Mouse (Mus musculus) lung, postnatal 4 days (tissue): ENCODE measurements around the gene Krtap1-5.

Source experiments
- DNase-seq, 2 experiments: peaks; one replicate each; pipeline ENCODE4 v3.0.0; 2021

Gene Krtap1-5

DNA sequence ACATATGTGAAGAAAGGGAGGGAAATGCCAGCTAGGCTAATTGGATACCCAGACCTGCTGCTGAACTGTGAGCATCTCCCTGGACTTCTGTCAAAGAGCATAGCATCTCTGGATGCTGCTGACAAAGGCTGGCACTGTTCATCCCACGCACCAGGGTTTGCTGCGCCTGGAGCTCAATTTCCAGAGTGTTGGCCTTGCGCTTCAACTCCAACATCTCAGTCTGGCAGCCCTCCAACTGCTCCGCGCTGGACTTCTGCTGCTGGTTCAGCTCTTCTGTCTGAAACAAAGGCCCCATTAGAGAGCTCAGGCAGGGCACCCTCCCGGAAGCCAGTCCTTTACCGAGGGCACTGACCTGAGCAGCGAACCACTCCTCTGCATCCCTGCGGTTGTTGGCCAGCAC, 41.1 kb downstream of the Krtap1-5 start:
- DNase-seq = peak; percentile 6 to 27
